Mouse (Mus musculus) MEL (cell line): Measurements from ENCODE around the gene Atl3. TPM values are rescaled to one million over a fixed set of nuclear protein-coding genes. Genes with fewer than 3 reads are reported as not detected.

Experiments
- DNase-seq: peaks from one replicate; pipeline ENCODE4 v3.0.0; 2011; ENCODE audit warnings: low read depth, low spot score
- H3K27ac ChIP-seq: 2 replicates; pipeline ENCODE4 v1.5.1; 2012; ENCODE audit warnings: low read depth, mild to moderate bottlenecking, control low read depth, low read length, moderate library complexity; ENCODE audit not compliant: control insufficient read depth
- H3K27me3 ChIP-seq, 2 experiments: fragments of 150-350 bp in 1 of 2; sonication (generic) in 1 of 2; 2 replicates each; pipeline ENCODE4 v1.6.1; 2012; ENCODE audit warnings: low read length in 2 of 2, mild to moderate bottlenecking in 2 of 2, improper control_type of control experiment in 1 of 2, moderate library complexity in 1 of 2; ENCODE audit not compliant: insufficient read depth in 2 of 2, control insufficient read depth in 1 of 2
- H3K36me3 ChIP-seq, 2 experiments: 2 replicates each; pipeline ENCODE4 v1.6.1; 2012 to 2014; ENCODE audit warnings: low read length in 2 of 2, improper control_type of control experiment in 1 of 2, inconsistent platforms in 1 of 2, mild to moderate bottlenecking in 1 of 2; ENCODE audit not compliant: insufficient read depth in 2 of 2, control insufficient read depth in 1 of 2
- H3K4me1 ChIP-seq, 2 experiments: fragments of 150-350 bp in 1 of 2; sonication (generic) in 1 of 2; 2 replicates each; pipeline ENCODE4 v1.6.1; 2012; ENCODE audit warnings: low read length in 2 of 2, improper control_type of control experiment in 1 of 2, mild to moderate bottlenecking in 1 of 2; ENCODE audit not compliant: insufficient read depth in 2 of 2, control insufficient read depth in 1 of 2
- H3K4me3 ChIP-seq, 2 experiments: fragments of 150-350 bp in 1 of 2; sonication (generic) in 1 of 2; 2 replicates each; pipeline ENCODE4 v1.5.1; 2012; ENCODE audit warnings: low read depth in 2 of 2, low read length in 2 of 2, mild to moderate bottlenecking in 2 of 2, moderate library complexity in 2 of 2, control low read depth in 1 of 2, improper control_type of control experiment in 1 of 2; ENCODE audit not compliant: control insufficient read depth in 1 of 2, insufficient read depth in 1 of 2
- H3K79me2 ChIP-seq: 2 replicates; pipeline ENCODE4 v1.6.1; 2012; ENCODE audit warnings: mild to moderate bottlenecking, low read length, moderate library complexity; ENCODE audit not compliant: control insufficient read depth, poor library complexity, insufficient read depth
- H3K9ac ChIP-seq: 2 replicates; pipeline ENCODE4 v1.6.1; 2012; ENCODE audit warnings: low read depth, mild to moderate bottlenecking, control low read depth, low read length, moderate library complexity; ENCODE audit not compliant: control insufficient read depth, poor library complexity, severe bottlenecking
- H3K9me3 ChIP-seq: fragments of 150-350 bp; sonication (generic); replicated peaks from 2 replicates; pipeline ENCODE4 v1.6.1; 2012; ENCODE audit warnings: mild to moderate bottlenecking, low read length, improper control_type of control experiment, moderate library complexity; ENCODE audit not compliant: insufficient read depth
- BHLHE40 ChIP-seq: IDR thresholded peaks from 2 replicates; pipeline ENCODE4 v1.6.1; 2012; ENCODE audit warnings: low read depth, mild to moderate bottlenecking, inconsistent platforms, low read length, improper control_type of control experiment, borderline replicate concordance
- CHD2 ChIP-seq: IDR thresholded peaks from 2 replicates; pipeline ENCODE4 v1.6.1; 2011; ENCODE audit warnings: low read length, improper control_type of control experiment
- CTCF ChIP-seq, 3 experiments: IDR thresholded peaks in 2 of 3; conservative IDR thresholded peaks in 1 of 3; 2 replicates each; pipeline ENCODE4 v1.5.1; 2011 to 2012; ENCODE audit warnings: low read length in 3 of 3, low read depth in 2 of 3, mild to moderate bottlenecking in 2 of 3, improper control_type of control experiment in 1 of 3, inconsistent platforms in 1 of 3, mixed read lengths in 1 of 3, moderate library complexity in 1 of 3; ENCODE audit not compliant: control insufficient read depth in 1 of 3, insufficient read depth in 1 of 3, poor library complexity in 1 of 3, severe bottlenecking in 1 of 3
- ELF1 ChIP-seq: IDR thresholded peaks from 2 replicates; pipeline ENCODE4 v1.6.1; 2014; ENCODE audit warnings: low read depth, mild to moderate bottlenecking, inconsistent platforms, low read length, improper control_type of control experiment, moderate library complexity
- EP300 ChIP-seq, 2 experiments: IDR thresholded peaks; 2 replicates each; pipeline ENCODE4 v1.6.1; 2011; ENCODE audit warnings: improper control_type of control experiment in 2 of 2, low read length in 2 of 2, low read depth in 1 of 2, mild to moderate bottlenecking in 1 of 2
- ETS1 ChIP-seq: IDR thresholded peaks from 2 replicates; pipeline ENCODE4 v1.6.1; 2012; ENCODE audit warnings: low read depth, mild to moderate bottlenecking, inconsistent platforms, low read length, improper control_type of control experiment, moderate library complexity
- GATA1 ChIP-seq: IDR thresholded peaks from 2 replicates; pipeline ENCODE4 v1.6.1; 2011; ENCODE audit warnings: low read depth, low read length, improper control_type of control experiment
- HCFC1 ChIP-seq: IDR thresholded peaks from 2 replicates; pipeline ENCODE4 v1.6.1; 2012; ENCODE audit warnings: low read depth, mild to moderate bottlenecking, inconsistent platforms, low read length, improper control_type of control experiment, moderate library complexity
- MAFK ChIP-seq: IDR thresholded peaks from 2 replicates; pipeline ENCODE4 v1.6.1; 2011; ENCODE audit warnings: low read depth, mild to moderate bottlenecking, low read length, improper control_type of control experiment, borderline replicate concordance
- MAZ ChIP-seq: IDR thresholded peaks from 2 replicates; pipeline ENCODE4 v1.6.1; 2012; ENCODE audit warnings: low read depth, mild to moderate bottlenecking, inconsistent platforms, low read length, improper control_type of control experiment
- MEF2A ChIP-seq: IDR thresholded peaks from 2 replicates; pipeline ENCODE4 v1.6.1; 2014; ENCODE audit warnings: low read depth, mild to moderate bottlenecking, inconsistent platforms, low read length, improper control_type of control experiment; ENCODE audit not compliant: poor library complexity, insufficient replicate concordance, severe bottlenecking; ENCODE audit errors: extremely low read depth
- MYC ChIP-seq: IDR thresholded peaks from 2 replicates; pipeline ENCODE4 v1.6.1; 2011; ENCODE audit warnings: low read depth, mild to moderate bottlenecking, low read length, improper control_type of control experiment, moderate library complexity
- POLR2AphosphoS2 ChIP-seq: IDR thresholded peaks from 2 replicates; pipeline ENCODE4 v1.6.1; 2011; ENCODE audit warnings: low read length, improper control_type of control experiment
- SIN3A ChIP-seq: IDR thresholded peaks from 2 replicates; pipeline ENCODE4 v1.6.1; 2012; ENCODE audit warnings: low read length, improper control_type of control experiment, inconsistent platforms
- TCF12 ChIP-seq: IDR thresholded peaks from 2 replicates; pipeline ENCODE4 v1.6.1; 2014; ENCODE audit warnings: low read depth, mild to moderate bottlenecking, inconsistent platforms, low read length, improper control_type of control experiment, moderate library complexity
- USF2 ChIP-seq, 2 experiments: IDR thresholded peaks; 2 replicates each; pipeline ENCODE4 v1.6.1; 2011 to 2012; ENCODE audit warnings: improper control_type of control experiment in 2 of 2, low read length in 2 of 2, borderline replicate concordance in 1 of 2, inconsistent platforms in 1 of 2, low read depth in 1 of 2, mild to moderate bottlenecking in 1 of 2; ENCODE audit not compliant: insufficient read depth in 1 of 2
- ZC3H11A ChIP-seq: IDR thresholded peaks from 2 replicates; pipeline ENCODE4 v1.6.1; 2012; ENCODE audit warnings: low read depth, mild to moderate bottlenecking, inconsistent platforms, low read length, improper control_type of control experiment
- ZMIZ1 ChIP-seq: IDR thresholded peaks from 2 replicates; pipeline ENCODE4 v1.6.1; 2012; ENCODE audit warnings: low read depth, mild to moderate bottlenecking, inconsistent platforms, low read length, improper control_type of control experiment, moderate library complexity
- ZNF384 ChIP-seq: IDR thresholded peaks from 2 replicates; pipeline ENCODE4 v1.6.1; 2012; ENCODE audit warnings: low read depth, mild to moderate bottlenecking, inconsistent platforms, low read length, improper control_type of control experiment
- polyA plus RNA-seq, 2 experiments: library from polyadenylated mRNA; stranded (reverse) in 1 of 2; unstranded in 1 of 2; fragments of >175 nt in 1 of 2; fragments of >200 nt in 1 of 2; gene quantifications; 2 replicates each; pipeline versions ENCODE4 v1.2.1 to v1.2.4; 2012; ENCODE audit warnings: low replicate concordance in 2 of 2, low read depth in 1 of 2; ENCODE audit not compliant: insufficient read length in 2 of 2, insufficient read depth in 1 of 2, missing spikeins in 1 of 2
- total RNA-seq: library from RNA; depleted of rRNA; stranded (reverse); fragments of 300-350 nt; gene quantifications from 2 replicates; pipeline ENCODE4 v1.2.3, GENCODE M21; 2012; rRNA removed

Gene Atl3
- total and polyA plus RNA-seq, 3 experiments, result 15.3 to 16.4 TPM; not detected in 1

GRCm38 (mm10) chr19:7585764-7586163 is 91.9 kb downstream of the Atl3 start:
- Histone ChIP-seq H3K79me2 (no peaks in the 10 kb centered on the region), H3K9me3 (no peaks in the 10 kb centered on the region), H3K9ac (no peak overlapping the region), H3K36me3 (no peaks in the 10 kb centered on the region; a peak in 2 of 4 replicates), H3K4me3 (no peak overlapping the region), H3K27ac (no peak overlapping the region), H3K4me1 (peaks cover 0 to 2% of the 10 kb centered on the region in 2 experiments; a peak in 1 of 4 replicates), H3K27me3 (no peaks in the 10 kb centered on the region)
- DNase-seq, result no peak
- TF ChIP-seq ELF1, result no peak
- TF ChIP-seq POLR2AphosphoS2, result no peak
- no peak for TF ChIP-seq TCF12
- no peak for TF ChIP-seq GATA1
- TF ChIP-seq USF2 (IDR thresholded peaks at IDR 0.05; ENCODE audit: borderline replicate concordance in 1 of 2, insufficient read depth in 1 of 2, low read depth in 1 of 2, low read length in 2 of 2), result no peak
- TF ChIP-seq EP300 (IDR thresholded peaks at IDR 0.05; ENCODE audit: low read depth in 1 of 2, low read length in 2 of 2), result no peak
- TF ChIP-seq HCFC1, result no peak
- TF ChIP-seq MAFK, result no peak
- TF ChIP-seq MAZ, result no peak
- no peak for TF ChIP-seq BHLHE40
- no peak for TF ChIP-seq MEF2A
- no peak for TF ChIP-seq ZMIZ1
- no peak for TF ChIP-seq CTCF (IDR thresholded peaks at IDR 0.05 in 2 of 3, conservative IDR thresholded peaks at IDR 0.05 in 1 of 3; ENCODE audit: control insufficient read depth in 1 of 3, insufficient read depth in 1 of 3, low read depth in 2 of 3, low read length in 3 of 3, poor library complexity in 1 of 3, severe bottlenecking in 1 of 3)
- TF ChIP-seq ETS1, result no peak
- TF ChIP-seq CHD2, result no peak
- no peak for TF ChIP-seq MYC
- TF ChIP-seq ZNF384, result no peak
- no peak for TF ChIP-seq SIN3A
- TF ChIP-seq ZC3H11A, result no peak

Other genes with a start within 250 kb of the Atl3 start
- 31.4 and 33.7 TPM in 2 replicates for gene Rcor2, start 226.7 kb upstream of the Atl3 start, total RNA-seq
- 10 to 100 TPM in 1 of 2 experiments, not detected in 1; 60.2 TPM for gene Rcor2, start 226.7 kb upstream of the Atl3 start, polyA plus RNA-seq
- 34.6 and 36.1 TPM in 2 replicates for gene Mark2, start 152.2 kb upstream of the Atl3 start, total RNA-seq
- 10 to 100 TPM in 1 of 2 experiments, not detected in 1; 72.4 TPM for gene Mark2, start 152.2 kb upstream of the Atl3 start, polyA plus RNA-seq
- gene Spindoc, start 111.0 kb upstream of the Atl3 start, total RNA-seq, result 12.8 and 13.0 TPM in 2 replicates
- 10 to 100 TPM in 1 of 2 experiments, not detected in 1; 54.1 TPM for gene Spindoc, start 111.0 kb upstream of the Atl3 start, polyA plus RNA-seq
- gene 2700081O15Rik, start 76.4 kb upstream of the Atl3 start, total RNA-seq, result 10.7 and 14.1 TPM in 2 replicates
- 10 to 100 TPM in 1 of 2 experiments, not detected in 1; 18.0 TPM for gene 2700081O15Rik, start 76.4 kb upstream of the Atl3 start, polyA plus RNA-seq
- gene Rtn3, start 10.8 kb upstream of the Atl3 start, total RNA-seq, result 33.4 and 38.4 TPM in 2 replicates
- 100 to 1,000 TPM in 1 of 2 experiments, not detected in 1; 118 TPM for gene Rtn3, start 10.8 kb upstream of the Atl3 start, polyA plus RNA-seq
- gene Pla2g16, start 63.4 kb downstream of the Atl3 start, total RNA-seq, result 16.3 and 19.0 TPM in 2 replicates
- 10 to 100 TPM in 1 of 2 experiments, not detected in 1; 24.7 TPM for gene Pla2g16, start 63.4 kb downstream of the Atl3 start, polyA plus RNA-seq
- not detected in 2 replicates for gene Lgals12, start 113.2 kb downstream of the Atl3 start, total RNA-seq
- not detected for gene Lgals12, start 113.2 kb downstream of the Atl3 start, polyA plus RNA-seq
- gene Hrasls5, start 118.5 kb downstream of the Atl3 start, total RNA-seq, result not detected in 2 replicates
- not detected for gene Hrasls5, start 118.5 kb downstream of the Atl3 start, polyA plus RNA-seq
- not detected in 2 replicates for gene Slc22a19, start 217.3 kb downstream of the Atl3 start, total RNA-seq
- gene Slc22a19, start 217.3 kb downstream of the Atl3 start, polyA plus RNA-seq, result not detected